Mouse (Mus musculus) stomach, postnatal 0 days (tissue): ENCODE measurements around the gene Gins2.

ENCODE experiments used
- CTCF ChIP-seq: IDR thresholded peaks from 2 replicates; pipeline ENCODE4 v1.5.1; 2016; ENCODE audit warnings: antibody characterized with exemption, low read depth, mild to moderate bottlenecking, moderate library complexity
- EP300 ChIP-seq: optimal IDR thresholded peaks from 2 replicates; pipeline ENCODE3; 2016; ENCODE audit warnings: antibody characterized with exemption

GRCm38 (mm10) chr8:120563348-120563724 is 25.8 kb downstream of the Gins2 start:
- TF ChIP-seq CTCF (no peak), EP300 (no peak)
